Mouse (Mus musculus) liver, embryonic 11.5 days (tissue): Measurements from ENCODE around the gene Emsy. TPM values are rescaled to one million over a fixed set of nuclear protein-coding genes. Genes with fewer than 3 reads are reported as not detected.

Source experiments
- ATAC-seq: fragments of 200-750 bp; cut with Nextera tagmentation; replicated peaks from 2 replicates; pipeline ENCODE4 v1.8.0; 2017; ENCODE audit warnings: moderate number of reproducible peaks, mild to moderate bottlenecking, moderate TSS enrichment, moderate library complexity; ENCODE audit not compliant: low FRiP score
- DNase-seq: peaks from one replicate; pipeline ENCODE4 v3.0.0-alpha.2; 2017; ENCODE audit warnings: low spot score
- H3K27ac ChIP-seq: fragments of 300-500 bp; sonication (generic); 2 replicates; pipeline ENCODE4 v1.5.1; 2014; ENCODE audit warnings: mild to moderate bottlenecking, low read depth, low read length, control low read depth
- H3K27me3 ChIP-seq: fragments of 300-500 bp; sonication (generic); replicated peaks from 2 replicates; pipeline ENCODE4 v1.6.1; 2014; ENCODE audit warnings: low read length, mixed read lengths; ENCODE audit not compliant: control insufficient read depth, insufficient read depth
- H3K36me3 ChIP-seq: fragments of 300-500 bp; sonication (generic); 2 replicates; pipeline ENCODE4 v1.6.1; 2014; ENCODE audit warnings: mild to moderate bottlenecking, low read length, moderate library complexity, mixed read lengths; ENCODE audit not compliant: control insufficient read depth, insufficient read depth
- H3K4me1 ChIP-seq: fragments of 300-500 bp; sonication (generic); replicated peaks from 2 replicates; pipeline ENCODE4 v1.6.1; 2014; ENCODE audit warnings: low read length, mixed read lengths; ENCODE audit not compliant: control insufficient read depth, insufficient read depth
- H3K4me2 ChIP-seq: fragments of 300-500 bp; sonication (generic); 2 replicates; pipeline ENCODE4 v1.6.1; 2014; ENCODE audit warnings: mild to moderate bottlenecking, control low read depth, moderate library complexity
- H3K4me3 ChIP-seq: fragments of 300-500 bp; sonication (generic); 2 replicates; pipeline ENCODE4 v1.5.1; 2014; ENCODE audit warnings: low read depth, low read length, control low read depth
- H3K9ac ChIP-seq: fragments of 300-500 bp; sonication (generic); 2 replicates; pipeline ENCODE4 v1.6.1; 2014; ENCODE audit warnings: low read depth, low read length, control low read depth
- H3K9me3 ChIP-seq: fragments of 300-500 bp; sonication (generic); 2 replicates; pipeline ENCODE4 v1.6.1; 2016; ENCODE audit warnings: low read length, inconsistent platforms, mixed read lengths; ENCODE audit not compliant: control insufficient read depth
- WGBS: fragments of 180-500 bp; shearing (Covaris S2); extraction: QIAGEN DNeasy Blood & Tissue Kit; methylation state at CpG from one replicate; pipeline ENCODE4 v1.1.7; 2014; 5-methylcytosine and 5-hydroxymethylcytosine counted together
- polyA plus RNA-seq: library from polyadenylated mRNA; unstranded; fragments of >200 nt; fragmentation: Nextera tagmentation; extraction: Ambion mirVana; gene quantifications from 2 replicates; pipeline ENCODE4 v1.2.1, GENCODE M21; 2014

The Emsy gene
- polyA plus RNA-seq, 1 experiment from 2014 or later = 27.8 TPM

- Histone ChIP-seq H3K27me3 (no peaks in the 10 kb centered on the region), H3K4me2 (no peak overlapping the region), H3K4me3 (no peak overlapping the region), H3K9ac (no peak overlapping the region), H3K27ac (no peak overlapping the region), H3K4me1 (no peaks in the 10 kb centered on the region), H3K36me3 (no peaks in the 10 kb centered on the region), H3K9me3 (no peaks in the 10 kb centered on the region)
- WGBS = 73% methylated on average over 4 of the region's 4 CpGs
- ATAC-seq = no peak
- DNase-seq = no peak
Observed at GRCm38 (mm10) chr7:98601715-98602114, 54.9 kb downstream of the Emsy start.

DNA sequence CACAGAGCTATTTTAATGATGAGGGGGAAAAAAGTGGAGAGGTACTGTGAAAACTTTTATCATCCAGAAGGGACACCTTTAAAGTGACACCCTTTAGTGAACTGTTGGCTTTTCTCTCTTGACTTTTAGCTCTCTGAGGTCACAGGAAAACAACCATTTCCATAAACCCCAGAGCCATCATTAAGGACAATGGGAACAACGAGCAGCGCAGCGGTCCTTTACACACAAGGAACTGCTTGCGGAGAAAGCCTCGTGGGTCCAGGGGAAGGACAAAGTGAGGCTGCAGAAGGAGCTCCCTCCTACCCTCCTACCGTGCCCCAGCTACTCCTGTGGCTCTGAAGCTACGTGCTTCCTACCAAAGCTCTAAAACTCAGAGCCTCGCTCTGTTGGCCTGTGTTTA, 59.2 kb downstream of the Emsy start:
- Histone ChIP-seq H3K36me3 (peaks cover 14% of the 10 kb centered on the region), H3K9ac (no peak overlapping the region), H3K27me3 (no peaks in the 10 kb centered on the region), H3K9me3 (no peaks in the 10 kb centered on the region), H3K4me2 (no peak overlapping the region), H3K4me1 (no peaks in the 10 kb centered on the region), H3K4me3 (no peak overlapping the region), H3K27ac (no peak overlapping the region)
- ATAC-seq (no peak), DNase-seq (no peak)
- WGBS = 80% methylated on average over 8 of the region's 8 CpGs

DNA sequence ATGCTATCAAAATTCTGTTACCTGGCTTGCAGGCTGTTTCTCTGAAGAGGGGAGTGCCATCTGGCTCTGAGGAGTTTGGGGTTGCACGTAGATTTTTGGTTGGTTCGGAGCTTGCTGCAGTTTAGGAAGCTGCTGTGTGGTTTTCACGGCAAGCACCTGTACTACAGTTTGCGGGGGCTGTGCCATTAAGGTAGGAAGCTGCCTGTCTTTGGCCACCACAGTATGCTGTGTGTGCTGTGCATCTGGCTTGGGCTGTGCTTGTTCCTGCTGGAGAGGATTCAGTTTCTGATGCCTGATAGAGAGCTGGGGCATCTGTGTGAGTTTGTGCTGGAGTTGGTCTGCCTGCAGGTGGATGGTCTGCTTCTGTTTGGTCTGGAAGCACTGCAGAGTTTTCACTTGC, 61.9 kb downstream of the Emsy start:
- Histone ChIP-seq H3K27me3 (no peaks in the 10 kb centered on the region), H3K27ac (no peak overlapping the region), H3K4me3 (no peak overlapping the region), H3K9ac (no peak overlapping the region), H3K4me1 (no peaks in the 10 kb centered on the region), H3K36me3 (peaks cover 14% of the 10 kb centered on the region), H3K4me2 (no peak overlapping the region), H3K9me3 (no peaks in the 10 kb centered on the region)
- ATAC-seq (no peak), DNase-seq (no peak)
- 91% methylated on average over 4 of the region's 4 CpGs for WGBS

GRCm38 (mm10) chr7:98593276-98593675, 63.3 kb downstream of the Emsy start:
- ATAC-seq = no peak
- no peak overlapping the region for H3K4me3 ChIP-seq
- H3K27me3 ChIP-seq = no peaks in the 10 kb centered on the region
- H3K9me3 ChIP-seq = no peaks in the 10 kb centered on the region
- H3K36me3 ChIP-seq = peaks cover 14% of the 10 kb centered on the region
- no peak overlapping the region for H3K9ac ChIP-seq
- no peaks in the 10 kb centered on the region for H3K4me1 ChIP-seq
- no peak overlapping the region for H3K4me2 ChIP-seq
- no peak overlapping the region for H3K27ac ChIP-seq
- WGBS = 89% methylated on average over 6 of the region's 6 CpGs
- DNase-seq = no peak

DNA sequence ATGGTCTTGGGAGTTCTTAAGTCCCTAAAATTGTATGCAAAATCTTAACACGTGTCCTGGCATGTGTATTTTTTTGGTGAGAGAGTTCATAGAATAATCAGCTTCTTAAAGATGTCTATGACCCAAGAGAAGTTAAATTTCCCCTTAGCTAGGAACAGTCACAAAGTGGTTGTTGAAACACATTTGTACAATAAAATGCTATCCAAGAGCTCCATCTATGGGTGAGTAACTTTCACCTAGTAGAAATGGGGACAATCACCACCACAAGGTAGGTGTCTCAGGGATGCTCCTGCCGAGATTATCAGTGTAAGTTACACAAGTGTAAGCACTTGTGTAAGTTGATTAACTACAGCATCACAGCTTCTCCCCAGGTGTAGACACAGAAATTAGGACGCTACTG, 67.6 kb downstream of the Emsy start:
- DNase-seq (no peak), ATAC-seq (no peak)
- H3K4me2 ChIP-seq = no peak overlapping the region
- H3K4me1 ChIP-seq = no peaks in the 10 kb centered on the region
- no peak overlapping the region for H3K4me3 ChIP-seq
- no peak overlapping the region for H3K9ac ChIP-seq
- 70% methylated on average over 3 of the region's 3 CpGs for WGBS
- H3K36me3 ChIP-seq = 0 out of 2 replicates have a peak, but pooled peaks cover 2% of the 10 kb centered on the region
- no peak overlapping the region for H3K27ac ChIP-seq
- H3K27me3 ChIP-seq = no peaks in the 10 kb centered on the region
- H3K9me3 ChIP-seq = no peaks in the 10 kb centered on the region

DNA sequence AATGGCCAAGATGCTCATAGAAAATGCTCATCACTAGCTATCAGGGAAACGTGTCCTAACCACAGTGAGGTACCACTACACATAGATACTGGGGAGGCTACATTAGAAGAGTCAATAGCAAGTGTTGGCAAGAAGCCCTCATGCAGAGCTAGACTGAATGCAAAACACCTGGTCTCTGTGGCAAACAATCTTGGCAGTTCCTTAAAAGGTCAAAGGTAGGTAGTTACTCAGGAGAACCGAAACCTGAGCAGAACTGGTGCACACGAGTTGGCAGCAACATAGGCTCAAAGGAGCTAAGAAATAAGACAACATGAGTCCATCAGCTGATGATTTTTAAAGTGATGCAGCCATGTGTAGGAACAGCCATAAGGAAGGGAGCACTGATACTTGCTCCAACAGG, 70.3 kb downstream of the Emsy start:
- Histone ChIP-seq H3K36me3 (no peaks in the 10 kb centered on the region), H3K27me3 (no peaks in the 10 kb centered on the region), H3K9ac (no peak overlapping the region), H3K9me3 (no peaks in the 10 kb centered on the region), H3K4me1 (no peaks in the 10 kb centered on the region), H3K4me2 (no peak overlapping the region), H3K4me3 (no peak overlapping the region), H3K27ac (no peak overlapping the region)
- 79% methylated on average over 3 of the region's 3 CpGs for WGBS
- ATAC-seq = no peak
- no peak for DNase-seq

DNA sequence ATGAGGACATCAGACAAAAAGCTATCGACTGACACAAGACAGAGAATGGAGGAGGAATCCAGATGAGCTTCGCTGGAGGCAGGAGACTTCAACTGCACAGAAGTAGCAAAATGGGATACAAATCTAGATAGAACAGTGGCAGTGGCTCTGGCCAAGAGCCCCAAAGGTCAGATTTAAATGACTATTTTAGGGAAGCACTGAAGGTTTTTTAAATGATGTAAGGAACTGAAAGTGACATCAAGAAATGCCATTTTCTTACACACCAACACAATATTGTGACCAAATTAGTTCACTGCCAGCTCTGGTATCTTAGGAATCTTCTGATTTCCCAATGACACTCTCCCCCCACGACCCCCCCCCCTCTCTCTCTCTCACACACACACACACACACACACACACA, 72.0 kb downstream of the Emsy start:
- H3K27ac ChIP-seq = no peak overlapping the region
- H3K4me1 ChIP-seq = no peaks in the 10 kb centered on the region
- no peaks in the 10 kb centered on the region for H3K27me3 ChIP-seq
- DNase-seq (no peak), ATAC-seq (no peak)
- no peak overlapping the region for H3K9ac ChIP-seq
- H3K36me3 ChIP-seq = no peaks in the 10 kb centered on the region
- H3K4me3 ChIP-seq = no peak overlapping the region
- H3K9me3 ChIP-seq = no peaks in the 10 kb centered on the region
- whole genome bisulfite sequencing = 61% methylated on average over 3 of the region's 3 CpGs
- no peak overlapping the region for H3K4me2 ChIP-seq

DNA sequence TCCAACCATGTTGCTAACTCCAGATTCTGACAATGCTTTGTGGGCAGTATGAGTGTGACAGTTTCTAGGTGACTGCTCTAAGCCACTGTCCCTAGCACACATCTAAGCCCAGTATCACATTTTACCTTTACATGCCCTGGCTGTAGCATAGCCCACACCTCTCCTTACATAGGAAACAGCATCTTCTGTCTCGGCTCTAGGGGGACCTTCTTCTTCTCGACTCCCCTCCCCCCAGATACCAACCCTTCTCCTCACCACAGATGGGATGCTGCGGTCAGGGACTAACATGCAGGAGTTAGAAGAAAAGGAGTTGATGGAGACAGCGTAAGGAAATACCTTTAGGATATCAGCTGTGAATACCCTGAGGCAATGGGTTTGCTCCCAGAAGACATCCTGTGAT, 75.3 kb downstream of the Emsy start:
- DNase-seq (no peak), ATAC-seq (no peak)
- H3K4me3 ChIP-seq = no peak overlapping the region
- no peaks in the 10 kb centered on the region for H3K36me3 ChIP-seq
- H3K9me3 ChIP-seq = no peaks in the 10 kb centered on the region
- H3K9ac ChIP-seq = no peak overlapping the region
- H3K4me1 ChIP-seq = no peaks in the 10 kb centered on the region
- no peaks in the 10 kb centered on the region for H3K27me3 ChIP-seq
- no peak overlapping the region for H3K27ac ChIP-seq
- H3K4me2 ChIP-seq = no peak overlapping the region
- 82% methylated on average over 4 of the region's 4 CpGs for WGBS

DNA sequence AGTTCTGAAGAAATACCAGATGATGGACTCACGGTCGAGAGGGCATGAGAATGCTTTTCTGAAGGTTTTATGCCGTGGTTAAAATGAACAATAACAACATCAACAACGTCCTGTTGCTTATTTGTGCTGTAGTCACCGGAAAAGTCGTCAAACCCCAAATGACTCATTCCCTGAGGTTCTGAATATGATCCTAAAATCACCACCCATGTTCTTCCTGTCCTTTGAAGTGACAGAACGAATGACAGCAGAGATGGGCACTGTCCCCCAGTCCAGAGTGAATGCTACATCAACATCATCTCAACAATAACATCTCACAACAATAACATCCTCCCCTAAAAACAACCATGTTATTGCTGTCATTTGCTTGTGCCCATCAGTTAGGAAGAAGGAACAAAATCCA, 76.1 kb downstream of the Emsy start:
- no peak overlapping the region for H3K4me3 ChIP-seq
- WGBS = 75% methylated on average over 7 of the region's 7 CpGs
- no peak for DNase-seq
- H3K36me3 ChIP-seq = no peaks in the 10 kb centered on the region
- no peaks in the 10 kb centered on the region for H3K27me3 ChIP-seq
- no peak for ATAC-seq
- no peak overlapping the region for H3K4me2 ChIP-seq
- H3K27ac ChIP-seq = no peak overlapping the region
- no peaks in the 10 kb centered on the region for H3K9me3 ChIP-seq
- no peaks in the 10 kb centered on the region for H3K4me1 ChIP-seq
- H3K9ac ChIP-seq = no peak overlapping the region
